Mouse (Mus musculus) retina, embryonic 14.5 days (tissue): Measurements from ENCODE around the gene Usp47.

Experiments used
- DNase-seq: peaks from one replicate; pipeline ENCODE4 v3.0.0-alpha.2; 2015; ENCODE audit warnings: low spot score

Usp47 gene

DNA sequence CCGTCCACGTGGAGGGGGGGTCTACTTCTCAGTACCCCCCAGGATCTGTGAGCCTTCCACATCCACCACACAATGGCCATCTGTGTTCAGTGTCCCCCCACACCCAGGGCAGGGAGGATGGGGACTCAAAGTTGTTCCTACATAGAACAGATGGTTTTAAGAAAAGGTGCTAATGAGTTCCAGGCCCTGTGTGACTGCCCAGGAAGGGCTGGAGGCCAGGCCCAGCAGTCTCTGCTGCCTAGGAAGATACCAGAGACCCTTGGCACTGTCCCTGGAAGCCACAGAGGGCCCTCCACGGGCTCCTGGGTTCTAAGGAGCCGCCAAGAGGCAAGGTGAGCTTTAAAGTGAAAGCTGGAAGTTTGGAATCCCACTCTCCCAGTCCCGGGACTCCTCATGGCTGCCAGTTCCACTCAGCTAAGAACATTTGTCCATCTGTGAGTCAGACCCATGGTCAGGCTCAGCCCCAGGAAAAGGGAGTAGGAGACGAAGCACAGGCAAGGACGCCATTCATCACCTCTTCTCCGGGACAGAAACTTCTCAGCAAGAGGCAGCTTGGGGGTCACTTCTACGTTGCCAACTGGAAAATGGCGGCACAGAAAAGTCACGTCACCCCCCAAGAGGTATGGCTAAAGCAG, 98.7 kb downstream of the Usp47 start:
- no peak for DNase-seq

DNA sequence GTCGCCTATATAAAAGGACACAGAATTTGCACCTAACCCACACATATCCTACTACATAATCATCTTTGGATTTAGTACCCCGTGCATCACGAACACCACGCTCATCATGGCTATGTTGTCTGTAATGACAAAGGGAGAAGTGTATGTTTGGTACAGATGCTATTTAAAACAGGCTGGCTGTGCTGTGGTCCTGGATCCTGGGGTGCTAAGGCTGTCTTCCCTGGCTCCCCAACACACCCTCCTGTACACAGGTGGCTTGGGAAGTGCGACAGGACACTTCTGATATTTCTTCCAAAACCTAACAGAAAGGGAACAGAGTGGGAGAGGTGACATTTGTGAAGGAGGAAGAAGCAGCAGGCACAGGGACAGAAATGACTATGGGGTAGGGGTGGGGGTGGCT, 100.3 kb downstream of the Usp47 start:
- DNase-seq, result no peak

DNA sequence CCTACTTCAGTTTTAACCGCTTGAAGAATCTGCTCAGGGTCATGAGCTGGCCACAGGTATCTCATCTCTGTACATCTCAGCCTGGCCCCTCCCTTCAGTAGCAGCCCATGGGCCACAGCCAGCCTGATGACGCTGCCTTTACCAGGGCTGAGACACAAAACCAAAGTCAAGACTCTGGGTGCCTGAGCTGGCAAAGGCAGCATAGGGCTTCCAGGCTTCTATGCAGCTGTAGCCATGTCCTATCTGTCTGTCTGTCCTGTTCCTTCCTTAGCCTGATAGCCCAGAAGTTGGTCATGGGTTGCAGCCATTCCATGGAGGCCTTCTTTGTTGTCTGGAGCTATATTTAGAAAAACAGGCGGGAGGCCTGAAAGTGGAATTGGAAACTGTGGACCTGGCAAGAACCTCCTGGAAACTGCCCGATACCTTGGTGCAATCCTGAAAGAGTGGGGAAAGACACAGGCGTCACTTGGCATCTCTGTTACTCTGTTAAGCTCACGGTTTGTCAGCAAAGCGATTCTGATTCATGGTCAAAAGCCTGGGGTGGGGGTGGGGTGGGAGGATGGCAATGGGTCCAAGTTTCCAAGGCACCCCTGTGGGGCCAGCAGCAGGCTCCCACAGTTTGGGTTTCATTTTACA, 102.4 kb downstream of the Usp47 start:
- DNase-seq, result no peak

DNA sequence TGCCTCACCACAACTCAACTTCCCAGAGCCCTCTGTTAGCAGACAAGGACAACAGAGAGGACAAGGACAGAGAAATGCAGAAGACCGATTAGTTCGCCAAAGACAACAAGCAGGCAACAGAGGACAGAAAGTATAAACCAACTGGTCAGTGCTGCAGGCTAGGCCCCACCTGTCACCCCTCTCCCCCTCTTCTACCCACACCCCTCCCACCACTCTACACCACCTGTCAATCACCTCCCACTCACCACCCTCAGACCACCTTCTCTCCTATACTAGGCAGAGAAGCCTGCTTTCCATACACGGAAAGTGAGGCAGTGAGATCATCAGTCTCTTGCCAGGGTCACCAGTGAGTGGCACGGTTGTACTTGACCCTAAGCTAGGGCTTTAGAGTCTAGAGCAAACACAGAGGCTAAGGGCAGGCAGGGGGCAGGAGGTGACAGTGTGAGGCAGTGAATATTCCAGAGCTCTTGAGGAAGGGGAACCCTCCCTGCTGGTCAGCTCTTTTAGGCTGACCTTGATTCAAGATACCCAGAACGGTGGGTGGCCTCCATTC, 103.9 kb downstream of the Usp47 start:
- DNase-seq, result no peak

DNA sequence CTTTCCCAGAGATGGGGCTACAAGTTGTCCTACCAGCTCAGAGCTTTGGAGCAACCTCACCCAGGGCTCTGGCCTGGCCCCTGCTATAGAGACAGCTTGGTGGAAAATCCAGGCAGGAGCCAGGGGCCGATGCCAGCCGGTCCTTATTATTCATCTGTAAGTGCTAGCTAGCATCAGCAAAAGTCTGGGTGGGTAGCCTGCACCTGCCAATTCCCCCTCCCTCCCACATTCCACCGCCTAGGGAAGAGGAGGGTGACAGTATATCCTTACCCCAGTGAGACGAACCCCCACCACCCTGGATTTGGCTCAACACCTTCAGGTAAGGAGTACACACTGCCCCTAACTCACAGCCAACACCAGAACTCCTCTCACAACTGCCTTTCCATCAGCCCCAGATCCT, 104.7 kb downstream of the Usp47 start:
- DNase-seq, result no peak

DNA sequence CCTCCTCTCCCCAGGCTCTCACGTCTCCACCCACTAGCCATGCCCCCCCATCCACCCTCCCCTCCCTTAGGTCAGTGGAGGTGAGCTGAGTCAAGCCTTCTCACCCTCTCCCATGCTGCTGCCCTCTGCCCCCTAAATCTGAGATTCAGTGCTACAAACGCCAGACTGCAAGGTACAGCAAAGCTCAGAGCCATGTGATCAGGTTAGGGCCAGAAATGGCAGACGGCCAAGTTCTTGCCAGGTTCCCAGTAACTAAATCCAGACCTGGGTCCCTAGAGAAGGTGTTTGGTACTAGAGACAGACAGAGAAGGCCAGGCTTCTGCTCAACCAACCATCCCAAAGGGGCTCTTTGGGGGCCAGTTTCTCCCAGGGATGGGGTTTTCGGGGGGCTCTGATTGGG, 105.5 kb downstream of the Usp47 start:
- DNase-seq, result no peak

DNA sequence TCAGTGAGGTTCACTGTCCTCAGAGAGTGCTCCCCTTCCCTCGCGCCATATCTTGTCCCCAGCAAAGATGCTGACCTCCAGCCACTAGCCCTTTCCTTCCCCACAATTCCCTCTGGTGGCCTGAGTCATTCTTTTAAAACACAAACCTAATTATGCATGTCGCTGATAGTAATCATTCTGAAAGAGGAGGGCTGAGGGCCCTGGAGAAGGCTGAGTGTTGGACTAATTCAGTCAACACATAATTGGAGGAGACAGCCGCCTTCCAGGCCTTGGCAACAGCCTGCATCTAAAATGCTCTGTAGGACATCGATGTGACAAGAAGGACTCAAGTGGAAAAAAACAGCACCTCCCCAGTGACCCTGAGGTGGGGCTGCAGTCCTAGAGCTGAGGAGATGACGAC, 106.5 kb downstream of the Usp47 start:
- peak; percentile 93 for DNase-seq

DNA sequence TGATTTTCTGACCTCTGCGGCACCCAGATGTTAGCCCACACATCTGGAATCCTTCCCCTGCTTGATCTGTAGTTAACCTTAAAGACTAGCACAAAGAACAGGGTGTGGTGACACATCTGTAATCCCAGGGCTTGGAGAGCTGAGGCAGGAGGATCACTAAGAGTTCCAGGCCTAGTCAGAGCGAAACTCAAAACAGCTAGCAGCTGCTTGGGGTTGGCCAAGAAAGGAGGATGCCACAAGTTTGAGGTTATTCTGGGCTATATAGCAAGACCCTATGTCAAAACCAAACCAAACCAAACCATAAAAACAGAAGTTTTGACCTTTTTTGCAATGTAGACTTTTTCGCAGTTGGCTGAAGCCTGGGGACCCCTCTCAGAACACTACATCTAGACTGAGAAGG, 107.4 kb downstream of the Usp47 start:
- no peak for DNase-seq

DNA sequence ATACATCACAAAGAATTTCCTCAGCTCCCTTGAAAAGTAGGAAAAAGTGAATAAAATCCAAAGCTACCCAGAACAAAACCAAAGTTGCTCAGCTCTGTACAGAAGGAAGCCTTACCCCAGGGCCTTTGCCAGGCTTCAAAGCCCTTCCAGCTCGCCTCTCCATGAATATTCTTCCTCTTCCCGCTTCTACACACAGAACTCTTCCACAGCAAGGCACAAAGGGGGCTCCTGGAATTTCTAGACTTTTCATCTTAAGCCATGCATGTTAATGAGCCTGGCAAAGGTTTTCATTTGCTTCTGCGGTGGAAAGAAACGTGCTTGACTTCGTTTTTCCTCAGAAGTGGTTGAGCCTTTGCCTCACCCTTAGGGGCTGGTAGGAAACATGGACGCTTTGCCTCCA, 108.7 kb downstream of the Usp47 start:
- no peak for DNase-seq

DNA sequence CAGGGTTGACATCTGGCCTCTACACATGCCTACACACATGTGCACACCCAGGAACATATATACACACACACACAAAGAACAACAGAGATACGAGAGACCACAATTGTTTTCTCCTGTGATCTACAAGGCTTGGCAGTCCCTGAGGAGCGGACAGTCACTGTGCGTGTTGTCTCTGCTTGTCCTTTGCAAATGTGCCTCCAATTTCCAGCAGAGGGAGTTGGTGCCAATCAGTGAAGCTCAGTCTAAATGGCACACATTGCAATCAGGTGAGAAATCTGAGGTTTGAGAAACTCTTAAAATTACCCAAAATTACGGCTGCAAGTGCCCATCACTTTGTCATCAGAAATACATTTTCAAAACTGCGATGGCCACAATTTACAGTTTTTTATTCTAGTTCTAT, 110.0 kb downstream of the Usp47 start:
- no peak for DNase-seq

DNA sequence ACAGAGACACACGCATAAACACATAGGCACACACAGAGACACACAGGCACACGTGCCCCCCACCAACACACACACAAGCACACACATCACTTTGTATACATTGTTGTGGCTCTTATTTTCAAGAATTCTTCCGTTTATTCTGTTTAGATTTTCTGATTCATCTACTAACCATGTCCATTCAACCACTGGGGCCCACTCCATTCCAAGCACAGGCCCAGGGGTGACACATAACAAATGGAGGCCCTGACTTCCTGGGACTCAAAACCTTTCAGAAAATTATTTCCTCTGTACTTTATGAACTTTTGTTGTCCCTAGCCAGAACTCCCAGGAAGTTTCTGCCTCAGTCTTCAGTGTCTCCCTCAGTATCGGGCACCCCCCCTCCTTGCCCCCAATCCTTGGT, 111.9 kb downstream of the Usp47 start:
- no peak for DNase-seq

DNA sequence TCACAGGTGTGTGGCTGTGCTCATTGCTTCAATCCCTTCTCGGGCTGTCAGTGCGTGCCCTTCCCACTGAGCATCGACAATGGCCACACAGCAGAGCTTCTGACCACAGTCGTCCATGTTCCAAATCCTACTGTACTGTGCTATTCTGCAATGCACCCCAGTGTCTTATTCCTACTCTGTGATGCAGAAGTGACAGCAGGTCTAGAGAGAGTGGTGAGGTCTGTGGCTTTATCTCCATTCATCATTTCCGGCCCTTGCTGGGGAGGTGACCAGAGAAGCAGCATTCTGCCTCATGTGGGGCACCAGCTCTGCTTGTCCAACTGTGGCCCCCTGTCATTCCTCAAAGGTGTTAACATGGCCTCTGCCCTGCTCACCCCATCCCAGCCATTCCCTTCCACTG, 113.2 kb downstream of the Usp47 start:
- DNase-seq, result no peak

DNA sequence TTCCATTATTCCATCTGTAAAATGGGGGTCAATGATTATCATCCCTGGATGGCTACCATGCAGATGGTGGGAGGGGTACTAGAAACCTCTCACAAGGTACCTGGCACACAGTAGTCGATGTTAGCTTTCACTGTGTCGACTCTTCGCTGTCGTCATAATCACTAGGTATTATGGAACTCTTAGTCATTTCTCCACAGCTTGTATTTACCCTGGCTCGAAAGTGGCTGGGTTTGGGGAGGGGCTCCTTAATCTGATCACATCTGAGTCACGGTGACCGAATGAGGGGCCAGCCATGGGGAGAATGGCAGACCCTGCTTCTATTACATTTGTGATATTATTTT, 114.8 kb downstream of the Usp47 start:
- DNase-seq, result no peak

DNA sequence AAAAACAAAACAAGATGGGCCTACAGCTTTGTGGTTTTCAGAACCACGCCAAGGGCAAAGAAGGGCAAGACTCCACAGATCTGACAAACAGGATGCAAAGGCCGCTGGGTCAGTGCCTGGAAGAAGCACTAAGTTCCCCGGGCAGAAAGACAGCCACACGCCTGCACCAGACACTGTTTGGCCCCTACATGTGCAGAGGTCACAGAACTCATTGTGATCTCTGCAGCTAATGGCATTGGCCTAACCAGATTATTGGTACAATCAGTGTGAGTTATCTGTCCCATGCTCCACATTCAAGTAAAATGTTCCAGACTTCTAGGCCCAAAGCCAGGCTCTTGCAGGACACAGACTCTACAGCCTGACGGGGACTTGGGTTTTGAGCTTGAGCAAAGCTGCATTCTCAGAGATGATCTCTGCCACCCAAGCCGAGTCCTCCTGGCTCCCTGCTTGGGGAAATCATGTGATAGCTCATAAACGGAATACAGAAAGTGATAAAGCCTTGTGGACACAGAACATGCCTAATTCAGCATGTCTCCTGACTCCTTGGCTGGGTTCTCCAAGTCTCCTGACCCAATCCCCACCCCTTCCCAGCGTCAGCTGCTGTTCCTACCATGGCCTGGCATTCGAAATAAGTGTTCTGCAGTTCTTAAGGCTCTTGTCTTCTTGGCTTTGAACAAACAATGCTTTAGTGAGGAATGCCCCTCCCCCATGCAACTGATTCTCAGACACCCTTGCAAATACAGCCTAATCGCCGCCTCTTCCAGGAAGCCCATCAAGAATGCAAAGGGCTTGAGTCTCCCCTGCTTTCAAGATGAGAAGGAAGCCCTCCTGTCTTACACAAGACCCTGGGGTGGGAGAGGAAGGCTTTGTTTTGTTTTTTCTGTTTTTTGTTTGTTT, 115.5 kb downstream of the Usp47 start:
- DNase-seq, result no peak

DNA sequence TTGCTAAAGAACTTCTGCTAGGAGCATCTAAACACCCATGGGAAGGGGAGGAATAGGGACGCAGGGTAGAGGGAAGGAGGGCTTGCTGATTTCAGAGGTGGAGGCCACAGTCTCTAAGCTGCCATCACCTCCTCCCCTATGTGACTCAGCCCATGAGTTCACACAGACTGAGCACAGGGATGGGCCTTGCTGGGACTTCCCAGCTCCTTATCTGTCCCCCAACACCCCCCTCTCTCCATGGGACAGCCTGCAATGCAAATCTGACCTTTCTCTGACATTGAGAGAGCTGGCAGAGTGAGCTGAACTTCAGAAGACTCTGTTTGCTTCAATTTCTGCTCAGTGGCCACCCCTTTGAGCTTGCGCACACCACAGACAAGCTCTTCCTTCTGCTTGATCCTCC, 117.4 kb downstream of the Usp47 start:
- DNase-seq, result no peak

DNA sequence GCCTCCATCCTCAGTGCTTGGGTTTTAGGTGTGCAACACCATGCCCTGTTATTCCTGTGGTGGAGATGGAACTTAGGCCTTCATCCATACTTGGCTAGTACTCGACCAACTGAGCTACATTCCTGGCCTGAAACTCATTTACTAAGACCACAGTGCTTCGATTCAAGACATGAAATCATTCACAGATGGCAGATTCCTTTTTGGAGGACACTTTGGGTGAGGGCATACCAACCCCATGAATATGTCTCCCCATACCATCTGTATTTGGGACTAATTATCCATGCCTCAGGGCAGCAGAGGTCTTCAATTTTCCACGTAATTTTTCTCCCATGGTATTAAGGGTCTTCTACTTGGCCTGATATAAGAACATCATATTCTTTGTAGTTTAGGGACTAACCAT, 119.3 kb downstream of the Usp47 start:
- DNase-seq, result no peak

DNA sequence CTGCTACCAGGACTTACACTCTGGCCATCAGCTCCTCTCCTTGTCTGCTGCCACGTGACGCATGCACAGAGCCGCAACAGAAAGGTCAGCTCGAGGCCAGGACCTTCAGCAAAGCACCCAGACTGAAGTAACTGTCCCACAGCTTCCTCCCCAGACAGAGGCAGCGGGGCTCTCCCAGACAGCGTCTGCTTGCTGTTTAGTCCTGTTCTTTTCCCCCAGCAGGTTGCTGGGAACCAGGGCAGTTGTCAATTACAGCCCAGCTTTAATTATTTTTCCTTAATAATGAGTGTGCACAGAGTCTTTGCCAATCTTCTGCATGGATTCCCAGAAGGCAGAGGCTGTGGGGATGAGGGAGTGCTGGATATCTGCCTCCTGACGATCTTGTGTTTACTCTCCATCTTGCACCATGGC, 119.8 kb downstream of the Usp47 start:
- peak; percentile 87 for DNase-seq

DNA sequence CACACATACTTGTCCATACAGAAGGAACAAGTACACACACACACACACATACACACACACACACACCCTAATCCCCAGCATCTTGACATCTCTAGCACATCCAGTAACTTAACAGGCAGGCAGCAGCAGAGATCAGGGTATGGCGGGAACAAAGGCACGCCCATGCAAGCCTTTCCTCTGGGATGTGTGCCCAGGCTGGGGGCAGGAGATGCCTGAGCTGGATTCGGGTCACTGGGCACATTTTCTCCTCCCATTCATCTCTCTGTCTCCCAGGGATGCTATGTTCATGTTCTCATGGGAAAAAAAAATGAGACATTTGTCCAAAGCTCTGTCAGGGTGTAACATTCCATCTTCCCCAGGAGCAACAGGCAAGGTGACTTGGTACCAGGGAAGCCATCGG, 120.7 kb downstream of the Usp47 start:
- peak; percentile 77 for DNase-seq

DNA sequence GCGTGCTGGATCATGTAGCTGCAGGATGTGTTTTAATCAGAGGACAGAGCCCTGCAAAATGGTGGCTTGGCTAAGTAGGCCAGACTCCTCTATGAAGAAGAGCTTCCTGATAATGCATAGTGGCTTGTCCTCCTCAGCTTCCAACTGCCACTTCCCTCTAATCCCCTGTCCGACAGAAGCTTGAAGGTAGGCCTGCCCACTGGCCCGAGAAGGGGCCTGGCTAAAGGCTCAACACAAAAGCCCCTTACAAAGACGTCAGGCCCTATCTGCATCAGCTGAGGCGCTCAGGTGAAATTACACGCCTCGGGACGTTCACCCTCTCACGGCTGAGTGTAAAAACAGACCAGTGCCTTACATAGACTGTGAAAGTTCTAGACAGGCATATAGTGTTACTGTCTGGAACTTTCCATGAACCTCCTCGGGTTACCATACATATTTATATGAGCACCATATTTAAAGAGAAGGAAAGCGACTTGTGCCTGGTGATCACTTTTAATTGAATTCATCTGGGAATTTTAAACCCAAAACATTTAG, 121.4 kb downstream of the Usp47 start:
- DNase-seq, result peak; percentile 85

DNA sequence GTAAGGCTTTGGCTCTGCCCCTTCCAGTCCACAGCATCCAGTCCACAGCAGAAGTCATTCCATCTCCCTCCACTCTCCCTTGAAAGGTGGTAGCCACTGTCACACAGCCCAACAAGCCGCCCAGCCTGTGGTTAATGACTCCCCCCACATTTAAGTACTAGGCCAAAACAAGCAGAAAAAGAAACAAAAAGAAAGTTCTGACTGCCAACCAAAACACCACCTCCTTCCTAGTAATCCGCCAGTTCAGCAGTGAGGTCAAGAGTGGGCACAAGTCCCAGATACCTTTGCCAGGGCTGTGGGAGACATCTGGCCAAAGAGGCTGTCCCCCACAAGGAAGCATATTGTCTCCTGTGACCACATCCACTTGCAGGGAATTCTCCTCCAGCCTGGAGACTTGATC, 124.7 kb downstream of the Usp47 start:
- no peak for DNase-seq

DNA sequence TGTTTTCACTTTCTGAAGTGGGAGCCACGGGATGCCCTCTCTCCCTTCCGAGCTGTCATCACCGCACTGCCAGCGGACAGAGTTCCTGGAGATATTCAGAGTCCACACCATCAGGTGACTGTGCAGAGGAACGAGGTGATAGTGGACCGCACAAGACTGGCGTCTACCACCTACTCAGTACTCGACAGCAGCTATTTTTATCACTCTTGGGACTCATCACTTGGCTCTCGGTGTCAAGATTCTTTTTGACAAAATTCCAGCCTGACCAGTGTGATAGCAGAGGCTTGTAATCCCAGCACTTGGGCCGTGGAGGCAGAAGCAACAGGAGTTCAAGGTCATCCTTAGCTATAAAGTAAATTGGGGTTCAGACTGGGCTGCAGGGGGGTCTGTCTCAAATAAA, 125.8 kb downstream of the Usp47 start:
- DNase-seq, result no peak

DNA sequence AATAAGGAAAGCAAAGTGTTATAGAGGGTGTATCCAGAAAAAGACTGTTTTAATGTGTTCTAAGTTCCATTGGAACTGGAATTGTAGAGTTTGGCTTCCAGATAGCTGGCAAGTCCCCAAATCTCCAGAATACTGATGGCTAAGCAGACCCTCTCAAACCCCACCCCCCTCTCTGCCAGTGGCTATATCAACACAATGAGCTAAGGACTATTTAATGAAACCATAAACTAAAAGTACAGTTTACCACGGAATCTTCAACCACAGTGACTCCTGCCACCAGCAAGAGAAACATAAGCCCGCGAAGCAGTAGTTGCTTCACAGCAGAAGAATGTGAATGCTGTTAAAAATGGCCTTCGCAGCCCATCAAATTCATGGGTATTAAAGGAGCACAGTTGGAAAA, 131.1 kb downstream of the Usp47 start:
- no peak for DNase-seq

DNA sequence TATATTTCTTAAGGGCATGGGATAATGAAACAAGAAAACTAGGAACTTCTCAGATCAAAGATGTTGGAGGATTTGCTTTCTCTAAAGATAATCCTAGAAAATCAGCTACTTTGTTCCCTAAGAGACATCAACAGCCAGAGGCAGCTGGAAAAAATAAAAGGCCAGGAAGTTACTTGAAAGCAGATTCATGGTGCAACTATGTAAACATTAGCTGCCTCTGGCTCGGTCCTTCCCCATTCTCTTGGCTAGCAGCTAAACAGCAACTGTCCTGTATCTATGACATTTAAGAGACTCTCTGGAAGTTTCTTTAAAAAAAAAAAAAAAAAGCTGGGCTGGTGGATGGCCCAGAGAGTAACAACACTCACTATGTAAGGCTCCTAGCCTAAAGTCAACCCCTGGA, 131.9 kb downstream of the Usp47 start:
- no peak for DNase-seq
